Mouse (Mus musculus): ENCODE measurements around the gene Pbxip1.

The Pbxip1 gene

GRCm38 (mm10) chr3:89436176-89437113 lies at the start of gene Pbxip1:
TSS of gene Pbxip1 (plus strand) at chr3:89436706.
- DNase-seq (ENCODE audit: low spot score) = peak; percentile 82

- no peak for DNase-seq (ENCODE audit: low spot score)
Measured at GRCm38 (mm10) chr3:89387632-89388031, 48.9 kb upstream of the Pbxip1 start.

DNA sequence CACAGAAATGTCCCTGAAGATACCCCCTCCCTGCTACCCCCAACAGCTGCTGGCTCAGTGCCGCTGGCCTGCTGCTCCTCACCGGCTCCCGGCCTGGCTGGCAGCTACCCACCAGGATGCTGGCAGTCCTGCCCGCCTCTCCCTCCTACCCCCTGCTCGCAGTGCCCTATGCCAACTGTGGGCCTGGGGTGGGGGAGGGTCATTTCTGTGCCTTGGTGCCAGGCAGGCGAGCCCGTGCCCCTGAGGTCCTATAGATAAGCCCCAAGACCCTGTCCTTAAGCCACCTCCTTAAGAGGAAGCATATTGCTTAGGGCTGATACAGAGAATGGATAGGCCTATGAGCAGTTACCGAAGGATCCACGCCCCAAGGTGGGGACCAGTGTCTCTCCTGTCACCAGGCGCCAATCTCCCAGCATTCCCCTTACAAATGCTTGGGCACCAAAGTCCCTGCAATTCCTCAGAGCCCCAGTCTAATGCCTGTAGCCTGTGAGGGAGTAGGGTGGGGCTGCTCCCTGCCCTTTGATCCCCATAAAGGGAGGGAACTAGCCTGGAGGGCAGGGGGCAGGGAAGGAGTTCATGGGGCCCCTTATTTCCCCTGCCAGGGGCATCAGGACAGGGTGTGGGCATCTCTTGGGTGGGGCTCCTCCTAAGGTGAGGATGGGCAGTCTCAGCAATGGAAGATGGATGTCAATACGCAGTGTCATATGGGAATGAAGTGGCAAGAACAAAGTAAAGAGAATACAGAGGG lies 48.2 kb upstream of the Pbxip1 start:
- DNase-seq (ENCODE audit: low spot score) = peak; percentile 64

DNA sequence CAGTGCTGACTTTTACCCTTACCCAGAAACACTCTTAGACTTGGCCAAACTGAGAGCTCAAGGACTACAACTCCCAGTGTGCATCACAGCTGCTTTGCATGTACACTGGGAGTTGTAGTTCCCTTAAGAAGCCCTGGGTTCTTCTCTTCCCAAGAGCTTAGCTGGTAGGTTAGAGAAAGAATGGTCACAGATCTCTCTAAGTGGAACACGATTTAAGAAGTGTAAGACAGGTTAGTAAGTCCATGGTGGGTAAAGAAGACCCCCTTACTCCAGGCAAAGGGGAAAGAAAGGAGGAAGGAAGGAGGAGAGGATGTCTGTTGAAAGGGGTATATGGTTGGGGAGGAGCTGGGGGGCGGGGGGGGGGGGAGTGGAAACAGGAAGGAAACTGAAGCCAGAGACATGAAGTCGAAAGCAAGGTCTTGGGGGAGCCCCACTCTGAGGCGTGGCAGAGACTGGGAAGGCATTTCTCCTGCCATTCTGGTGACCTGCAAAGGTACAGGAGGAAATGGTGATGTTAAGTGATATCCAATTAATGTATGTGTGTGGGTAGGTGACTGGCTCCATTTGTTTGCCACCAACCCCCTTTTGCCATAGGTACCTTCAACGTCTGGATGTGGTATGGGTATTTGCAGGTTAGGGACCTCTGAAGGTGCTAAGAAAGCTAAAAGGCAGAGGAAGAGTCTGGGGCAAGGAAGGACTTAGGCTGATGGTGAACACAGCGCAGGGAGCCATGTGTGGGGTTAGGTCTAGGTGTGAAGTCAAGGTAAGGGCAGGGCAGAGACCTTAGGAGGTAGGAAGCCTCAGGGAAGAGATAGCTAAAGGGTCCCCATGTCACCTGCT lies 47.4 kb upstream of the Pbxip1 start:
- peak; percentile 62 for DNase-seq (ENCODE audit: low spot score)

DNA sequence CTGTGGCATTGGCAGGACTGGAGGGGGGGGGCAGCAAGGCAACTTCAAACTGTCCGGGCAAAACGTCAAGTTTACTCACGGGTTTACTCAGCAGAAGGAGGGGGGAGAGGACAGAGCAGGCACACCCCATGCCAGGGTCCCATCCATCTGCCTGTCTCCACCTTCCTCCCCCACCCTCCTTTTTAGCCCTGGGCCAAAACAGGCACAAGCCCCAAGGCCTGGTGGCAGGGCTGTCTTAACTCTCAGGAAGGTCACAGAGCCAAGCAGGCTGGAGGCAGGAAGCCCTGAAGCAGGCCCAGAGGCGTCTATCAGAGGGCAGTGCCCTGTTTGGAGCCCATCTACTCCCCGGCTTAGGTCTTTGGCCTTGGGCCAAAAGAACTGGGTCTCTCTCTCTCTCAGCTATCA lies 46.4 kb upstream of the Pbxip1 start:
- DNase-seq (ENCODE audit: low spot score) = peak; percentile 85

GRCm38 (mm10) chr3:89390699-89391662 lies 45.5 kb upstream of the Pbxip1 start:
- DNase-seq (ENCODE audit: low spot score) = peak; percentile 91

DNA sequence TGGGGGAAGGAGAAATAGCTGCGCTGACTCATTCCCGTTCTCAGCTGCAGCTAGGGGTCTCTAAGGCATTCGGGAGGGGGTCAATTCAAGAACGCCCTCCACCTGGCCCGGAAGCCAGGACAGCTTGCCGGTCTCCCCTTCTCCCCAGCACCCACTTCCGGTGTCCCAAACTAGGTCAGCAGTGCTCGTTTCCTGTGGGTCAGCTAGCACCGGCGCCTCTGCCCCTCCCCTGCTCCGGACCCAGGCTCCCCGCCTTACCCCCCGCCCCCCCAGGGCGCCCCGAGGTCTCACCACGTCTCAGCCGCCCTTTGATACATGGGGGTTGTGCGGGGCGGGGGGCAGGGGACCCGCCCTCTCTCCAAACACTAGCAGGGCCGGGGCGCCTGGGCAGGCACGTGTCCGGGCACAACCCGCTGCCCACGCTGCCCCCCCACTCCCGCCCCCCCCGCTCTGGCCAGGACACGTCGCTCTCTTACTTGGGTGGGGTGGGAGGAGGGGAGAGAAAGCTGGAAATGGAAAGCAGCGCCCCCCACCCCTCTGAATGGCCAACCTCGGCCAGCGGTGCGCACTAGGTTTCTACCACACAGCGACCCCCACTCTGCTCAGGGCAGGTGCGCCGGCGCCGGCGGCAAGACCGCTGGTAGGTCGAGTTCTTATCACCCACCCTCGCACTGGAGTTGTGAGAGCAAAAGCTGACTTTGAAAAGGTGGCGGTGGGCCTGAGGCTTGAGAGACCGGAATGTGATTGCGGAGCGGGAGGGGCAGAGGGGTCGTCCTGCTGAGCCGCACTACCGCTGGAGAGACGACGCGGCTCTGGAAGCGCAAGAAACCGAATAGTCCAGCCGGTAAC lies 44.6 kb upstream of the Pbxip1 start:
- DNase-seq (ENCODE audit: low spot score) = peak; percentile 86

GRCm38 (mm10) chr3:89392871-89393311 lies 43.6 kb upstream of the Pbxip1 start:
- peak; percentile 64 for DNase-seq (ENCODE audit: low spot score)

DNA sequence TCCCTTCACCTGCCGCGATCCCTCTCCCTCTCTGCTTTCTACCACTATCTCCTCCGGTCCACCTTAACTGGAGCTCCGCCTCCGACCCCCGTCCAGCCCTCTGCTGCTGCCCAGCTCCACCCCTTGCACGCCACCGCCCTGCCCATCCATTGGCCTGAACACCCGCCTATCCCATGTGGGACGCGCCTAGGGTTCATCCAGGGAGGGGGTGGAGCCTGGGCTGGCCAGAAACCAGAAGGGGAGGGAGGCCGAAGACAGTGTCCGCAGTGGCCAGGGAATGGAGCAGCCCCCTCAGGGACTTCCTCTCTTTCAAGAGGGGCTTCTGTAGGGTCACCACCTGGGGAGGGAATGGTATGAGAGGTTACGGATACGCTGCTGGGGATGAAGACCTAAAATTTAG lies 42.9 kb upstream of the Pbxip1 start:
- peak; percentile 99 for DNase-seq (ENCODE audit: low spot score)

DNA sequence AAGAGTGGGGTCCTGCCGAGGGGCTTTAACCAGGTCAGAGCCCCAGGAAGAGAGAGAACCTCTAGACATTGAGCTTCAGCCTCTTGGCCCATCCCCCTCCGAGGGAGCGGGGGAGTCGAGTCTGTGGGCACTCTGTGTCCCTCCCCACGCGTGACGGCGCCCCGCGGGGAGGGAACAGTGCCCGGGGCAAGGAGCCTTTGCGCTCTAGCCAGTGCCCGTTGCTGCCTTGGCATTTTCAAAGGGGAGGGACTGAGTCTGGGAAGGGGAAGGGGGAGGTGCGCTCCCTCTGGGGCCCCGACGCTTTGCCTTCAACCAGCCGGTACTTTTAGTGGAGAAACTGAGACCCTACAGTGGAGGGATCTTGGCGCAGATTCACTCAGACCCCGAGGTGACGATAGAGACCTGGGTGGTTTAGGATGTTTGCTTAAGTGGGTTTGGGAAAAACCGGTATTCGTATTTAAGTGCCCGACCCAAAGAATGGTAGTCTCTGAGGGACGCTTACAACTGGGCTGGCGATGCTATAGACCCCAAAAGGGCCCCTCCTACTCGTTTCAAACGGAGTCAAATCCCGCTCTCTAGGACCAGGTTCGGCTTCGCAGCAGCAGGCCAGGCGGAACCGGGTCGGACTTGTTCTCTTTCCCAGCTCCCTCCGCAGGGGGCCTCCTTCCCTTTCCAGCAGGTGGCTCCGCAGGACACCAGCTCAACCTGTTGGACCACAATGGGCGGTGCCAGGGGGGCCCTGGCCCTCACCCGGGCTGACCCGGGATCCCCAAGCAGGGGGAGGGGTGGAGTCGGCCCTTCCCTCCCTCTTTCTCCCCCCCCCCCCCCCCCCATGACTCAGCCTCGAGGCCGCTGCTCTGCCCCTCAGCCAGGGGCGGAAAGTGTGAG lies 42.3 kb upstream of the Pbxip1 start, which contains the start of gene Zbtb7b:
Zbtb7b (minus strand) TSS at position 771 of the 888 bp plus-strand sequence.
- peak; percentile 96 for DNase-seq (ENCODE audit: low spot score)

DNA sequence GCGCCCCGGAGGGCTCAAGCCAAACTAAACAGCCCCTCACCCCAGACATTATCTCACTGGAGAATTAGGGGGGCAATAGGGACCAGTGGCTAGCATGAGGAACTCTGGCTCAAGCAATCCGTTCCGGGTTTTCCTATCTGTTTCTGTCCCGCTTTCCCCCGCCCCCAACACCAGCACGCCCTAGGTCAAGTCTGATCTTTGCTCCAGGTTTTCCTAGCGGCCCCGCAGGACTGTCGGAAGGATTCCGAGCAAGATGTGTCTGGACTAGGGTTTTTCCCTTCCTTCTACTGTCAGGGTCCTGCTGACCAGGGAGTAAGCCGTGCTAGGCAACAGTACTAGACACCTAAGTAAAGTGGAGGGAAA lies 41.6 kb upstream of the Pbxip1 start:
- peak; percentile 95 for DNase-seq (ENCODE audit: low spot score)

GRCm38 (mm10) chr3:89395419-89395805 lies 41.1 kb upstream of the Pbxip1 start:
- DNase-seq (ENCODE audit: low spot score) = peak; percentile 61

DNA sequence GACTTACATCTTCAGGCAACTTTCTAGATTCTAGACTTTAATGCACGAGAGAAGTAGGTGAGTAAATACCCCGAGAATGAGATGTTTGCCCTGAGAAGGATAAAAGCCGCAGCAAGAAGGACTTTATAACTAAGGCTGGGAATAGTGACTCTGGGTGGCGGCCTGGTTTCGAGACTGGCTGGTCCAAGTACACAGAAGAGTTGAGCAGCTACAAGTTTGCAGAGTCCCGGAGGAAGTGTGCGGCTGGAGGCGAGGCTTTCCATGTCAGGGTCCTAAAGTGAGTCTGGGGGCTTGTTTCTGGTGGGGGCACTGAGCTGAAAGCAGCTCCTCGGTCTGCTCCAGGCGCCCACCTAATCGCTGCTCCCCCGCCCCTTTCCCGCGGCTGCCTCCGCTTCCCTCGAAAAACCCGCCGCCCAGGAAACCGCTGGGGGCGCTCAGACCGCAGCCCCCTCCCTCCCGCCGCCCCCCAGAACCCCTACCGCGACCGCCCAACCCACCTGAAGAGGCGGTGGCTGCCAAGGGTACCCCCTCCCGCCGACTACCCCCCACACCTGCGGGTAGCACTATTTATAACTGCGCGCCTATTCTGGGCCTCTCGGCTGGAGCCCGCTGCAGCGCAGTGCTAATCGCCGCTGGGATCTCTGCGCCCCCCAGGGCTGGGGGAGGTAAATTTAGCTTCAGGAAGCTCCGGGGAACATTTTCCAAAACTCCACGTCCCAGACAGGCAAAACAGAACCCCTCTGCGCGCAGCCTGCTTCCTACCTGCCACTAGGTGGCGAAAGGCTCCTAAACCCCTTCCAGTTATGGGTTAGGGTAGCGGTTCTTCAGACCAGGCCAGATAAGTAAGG lies 40.5 kb upstream of the Pbxip1 start:
- DNase-seq (ENCODE audit: low spot score) = peak; percentile 85

GRCm38 (mm10) chr3:89396654-89397005 lies 39.9 kb upstream of the Pbxip1 start:
- no peak for DNase-seq (ENCODE audit: low spot score)

DNA sequence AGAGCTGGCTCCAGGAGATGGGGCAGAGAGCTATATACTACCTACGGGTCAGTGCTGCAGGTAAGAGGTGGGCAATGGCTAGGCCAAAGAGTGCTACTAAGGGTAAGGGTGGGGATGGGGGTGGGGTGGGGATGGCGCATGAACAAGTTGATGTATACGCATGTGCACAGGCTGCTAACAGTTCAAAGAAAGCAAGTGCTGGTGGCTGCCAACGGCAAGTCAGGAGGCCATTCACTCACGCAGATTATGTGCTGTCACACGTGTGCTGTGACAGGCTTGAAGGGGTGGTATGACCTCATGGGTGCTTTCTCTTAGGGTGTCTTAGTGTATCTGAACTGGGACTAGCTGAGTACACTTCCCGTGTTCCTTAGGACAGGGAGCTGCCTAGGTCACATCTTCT lies 35.2 kb upstream of the Pbxip1 start:
- DNase-seq (ENCODE audit: low spot score) = no peak

- no peak for DNase-seq (ENCODE audit: low spot score)
Measured at GRCm38 (mm10) chr3:89402693-89403092, 33.8 kb upstream of the Pbxip1 start, which contains the start of gene Lenep. TSS of gene Lenep (minus strand) at chr3:89402793.

DNA sequence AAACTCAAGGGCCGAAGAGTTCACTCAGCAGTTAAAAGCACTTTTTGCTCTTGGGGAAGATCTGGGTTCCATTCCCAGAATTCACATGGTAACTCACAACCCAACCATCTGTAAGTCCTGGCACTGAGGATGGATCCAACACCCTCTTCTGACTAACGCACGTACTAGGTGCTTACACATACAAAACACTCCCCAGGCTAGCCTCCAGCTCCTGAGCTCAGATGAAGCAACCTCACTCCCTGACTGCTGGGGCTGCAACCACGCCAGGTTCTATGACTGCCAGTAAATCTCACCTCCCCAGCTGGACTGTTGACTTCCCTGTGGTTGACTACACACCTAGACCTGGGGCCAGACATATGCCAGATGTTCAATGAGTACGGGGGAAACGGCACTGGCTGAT lies 29.6 kb upstream of the Pbxip1 start:
- DNase-seq (ENCODE audit: low spot score) = no peak

- no peak for DNase-seq (ENCODE audit: low spot score)
Measured at GRCm38 (mm10) chr3:89408448-89408847, 28.1 kb upstream of the Pbxip1 start.
